Mouse (Mus musculus) kidney, embryonic 14.5 days (tissue): ENCODE results near the gene Trappc13. TPM values are rescaled to one million over a fixed set of nuclear protein-coding genes. Genes with fewer than 3 reads are reported as not detected.
"Not testable (repeated sequence)": the region's sequence is repeated elsewhere in the genome, so short reads cannot be mapped to it uniquely, and the experiment has no call there.

Experiments used
- ATAC-seq: fragments of 200-750 bp; cut with Nextera tagmentation; 2 replicates; pipeline ENCODE4 v1.8.0; 2017; ENCODE audit warnings: moderate number of reproducible peaks, mild to moderate bottlenecking, moderate TSS enrichment, moderate library complexity; ENCODE audit not compliant: low FRiP score, low TSS enrichment
- H3K27ac ChIP-seq: fragments of 300-500 bp; sonication (generic); 2 replicates; pipeline ENCODE4 v1.5.1; 2014; ENCODE audit warnings: low read depth, mild to moderate bottlenecking, low read length, moderate library complexity, mixed read lengths
- H3K27me3 ChIP-seq: fragments of 300-500 bp; sonication (generic); 2 replicates; pipeline ENCODE4 v1.6.1; 2014; ENCODE audit warnings: mild to moderate bottlenecking, low read length; ENCODE audit not compliant: control insufficient read depth, insufficient read depth
- H3K36me3 ChIP-seq: fragments of 300-500 bp; sonication (generic); 2 replicates; pipeline ENCODE4 v1.6.1; 2014; ENCODE audit warnings: low read length, mixed read lengths; ENCODE audit not compliant: control insufficient read depth, insufficient read depth
- H3K4me1 ChIP-seq: fragments of 300-500 bp; sonication (generic); 2 replicates; pipeline ENCODE4 v1.6.1; 2014; ENCODE audit warnings: low read length, mixed read lengths; ENCODE audit not compliant: control insufficient read depth, insufficient read depth
- H3K4me2 ChIP-seq: fragments of 300-500 bp; sonication (generic); replicated peaks from 2 replicates; pipeline ENCODE4 v1.6.1; 2014; ENCODE audit warnings: low read depth, mild to moderate bottlenecking, low read length
- H3K4me3 ChIP-seq: fragments of 300-500 bp; sonication (generic); 2 replicates; pipeline ENCODE4 v1.5.1; 2014; ENCODE audit warnings: mild to moderate bottlenecking, low read length
- H3K9ac ChIP-seq: fragments of 300-500 bp; sonication (generic); 2 replicates; pipeline ENCODE4 v1.6.1; 2014; ENCODE audit warnings: low read depth, mild to moderate bottlenecking, low read length, moderate library complexity
- H3K9me3 ChIP-seq: fragments of 300-500 bp; sonication (generic); 2 replicates; pipeline ENCODE4 v1.6.1; 2016; ENCODE audit warnings: low read length; ENCODE audit not compliant: control insufficient read depth
- WGBS: fragments of 180-500 bp; shearing (Covaris S2); extraction: QIAGEN DNeasy Blood & Tissue Kit; methylation state at CpG from one replicate; pipeline ENCODE4 v1.1.7; 2014; 5-methylcytosine and 5-hydroxymethylcytosine counted together
- polyA plus RNA-seq: library from polyadenylated mRNA; unstranded; fragments of >200 nt; fragmentation: Nextera tagmentation; extraction: Ambion mirVana; gene quantifications from 2 replicates; pipeline ENCODE4 v1.2.1, GENCODE M21; 2014

The Trappc13 gene
- polyA plus RNA-seq = 65.4 and 65.5 TPM in 2 replicates

- WGBS = under 1% methylated on average over 32 of the region's 32 CpGs
Measured at GRCm38 (mm10) chr13:104177796-104178649, at the start of gene Trappc13. Trappc13 (minus strand) TSS chr13:104178469.

DNA sequence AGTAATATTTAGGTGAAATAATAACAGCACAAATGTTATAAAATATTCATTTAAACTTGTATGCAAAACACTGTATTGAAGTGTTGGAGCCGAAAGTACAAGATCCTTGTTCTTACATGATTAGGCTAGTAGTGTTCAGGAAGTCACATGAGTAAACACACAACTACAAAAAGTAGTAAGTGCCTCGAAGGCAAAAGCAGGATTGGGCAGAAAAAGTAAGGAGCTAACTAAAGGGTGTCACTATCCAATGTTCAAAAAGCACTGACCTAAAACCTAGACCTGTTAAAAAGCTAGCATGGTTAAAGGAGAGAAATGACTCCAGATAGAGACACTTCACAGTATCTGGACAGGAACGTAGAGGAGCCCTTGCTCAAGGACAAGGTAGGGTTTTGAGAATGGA is 49.2 kb upstream of the Trappc13 start:
- Histone ChIP-seq H3K4me1 (peaks cover 9% of the 10 kb centered on the region), H3K27me3 (no peaks in the 10 kb centered on the region), H3K9ac (peak overlapping the region; percentile 85), H3K36me3 (no peaks in the 10 kb centered on the region), H3K4me2 (peak overlapping the region; percentile 73), H3K27ac (no peak overlapping the region), H3K9me3 (no peaks in the 10 kb centered on the region), H3K4me3 (peak overlapping the region; percentile 83)
- no peak for ATAC-seq
- WGBS = 62% methylated on average over 3 of the region's 3 CpGs

More at GRCm38 (mm10) chr13:104177796-104178649, at the start of gene Trappc13:
- Histone ChIP-seq H3K4me3 (peak within 1 kb of the TSS; percentile 94), H3K9ac (peak within 1 kb of the TSS; percentile 83), H3K9me3 (no peaks in the 10 kb centered on the region), H3K36me3 (peaks cover 14% of the 10 kb centered on the region; the same call in 1 of the 2 replicates), H3K27ac (peak within 1 kb of the TSS; percentile 69), H3K4me1 (peaks cover 5% of the 10 kb centered on the region; the same call in 1 of the 2 replicates), H3K4me2 (peak within 1 kb of the TSS; percentile 62), H3K27me3 (no peaks in the 10 kb centered on the region)
- ATAC-seq = peak; percentile 89

- peaks cover 40% of the 10 kb centered on the region for H3K36me3 ChIP-seq
- no peak overlapping the region for H3K9ac ChIP-seq
- ATAC-seq = no peak
- H3K4me1 ChIP-seq = no peaks in the 10 kb centered on the region
- H3K4me3 ChIP-seq = no peak overlapping the region
- H3K27ac ChIP-seq = no peak overlapping the region
- H3K27me3 ChIP-seq = no peaks in the 10 kb centered on the region
- H3K9me3 ChIP-seq = no peaks in the 10 kb centered on the region
- H3K4me2 ChIP-seq = no peak overlapping the region
- WGBS = 78% methylated on average over 1 of the region's 1 CpGs
Measured at GRCm38 (mm10) chr13:104204313-104204712, 26.0 kb upstream of the Trappc13 start.

- H3K27me3 ChIP-seq, H3K4me3 ChIP-seq, H3K9ac ChIP-seq, H3K27ac ChIP-seq, H3K4me1 ChIP-seq, ATAC-seq, H3K4me2 ChIP-seq, H3K9me3 ChIP-seq: not testable (repeated sequence)
- H3K36me3 ChIP-seq = peaks cover 34% of the 10 kb centered on the region
Measured at GRCm38 (mm10) chr13:104195891-104196290, 17.6 kb upstream of the Trappc13 start.

GRCm38 (mm10) chr13:104187357-104187756 is 9.1 kb upstream of the Trappc13 start:
- no peak overlapping the region for H3K4me2 ChIP-seq
- H3K9ac ChIP-seq = no peak overlapping the region
- H3K9me3 ChIP-seq = no peaks in the 10 kb centered on the region
- H3K27ac ChIP-seq = no peak overlapping the region
- H3K4me3 ChIP-seq = no peak overlapping the region
- WGBS = 82% methylated on average over 4 of the region's 4 CpGs
- no peaks in the 10 kb centered on the region for H3K4me1 ChIP-seq
- no peaks in the 10 kb centered on the region for H3K27me3 ChIP-seq
- no peak for ATAC-seq
- H3K36me3 ChIP-seq = peaks cover 52% of the 10 kb centered on the region

DNA sequence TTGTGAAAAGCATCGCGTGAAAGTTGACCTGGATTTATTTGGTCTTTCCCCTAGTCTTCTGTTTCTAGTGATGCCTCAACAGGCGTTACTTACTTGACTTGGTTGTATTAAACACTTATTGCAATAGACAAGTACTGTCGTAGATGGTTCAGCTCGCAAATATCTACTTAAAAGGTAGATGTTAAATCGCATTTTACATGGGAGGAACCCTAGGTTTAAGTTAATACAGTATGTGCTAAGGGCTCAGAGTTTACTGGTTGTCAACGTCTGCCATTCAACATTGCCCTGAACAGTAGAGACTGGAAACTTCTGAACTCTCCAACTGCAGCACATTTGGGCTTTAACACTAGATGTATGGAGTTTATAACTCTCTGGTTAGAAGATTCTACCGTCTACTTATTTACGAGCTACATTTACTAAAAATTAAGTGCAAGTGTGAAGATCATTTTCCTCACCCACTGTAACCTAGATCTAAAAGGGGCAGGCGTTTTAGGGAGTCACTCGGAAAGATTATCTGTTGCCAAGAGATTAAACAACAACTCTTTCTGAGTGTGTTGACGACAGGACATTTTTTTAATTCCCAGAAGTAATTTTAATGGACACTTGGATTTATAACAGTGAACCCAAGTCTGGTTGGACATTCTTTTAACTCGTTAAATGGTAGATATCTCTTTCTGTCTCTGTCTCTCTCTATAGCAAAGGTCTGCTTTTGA is 1.1 kb upstream of the Trappc13 start:
- no peaks in the 10 kb centered on the region for H3K9me3 ChIP-seq
- whole genome bisulfite sequencing = 14% methylated on average over 13 of the region's 13 CpGs
- peaks cover 17% of the 10 kb centered on the region; the same call in 1 of the 2 replicates for H3K36me3 ChIP-seq
- no peak overlapping the region; the same call in 1 of the 2 replicates for H3K27ac ChIP-seq
- no peak for ATAC-seq
- H3K4me1 ChIP-seq = 0 out of 2 replicates have a peak, but pooled peaks cover 5% of the 10 kb centered on the region
- no peaks in the 10 kb centered on the region for H3K27me3 ChIP-seq
- H3K4me3 ChIP-seq = peak overlapping the region; percentile 94
- H3K4me2 ChIP-seq = peak overlapping the region; percentile 62
- H3K9ac ChIP-seq = peak overlapping the region; percentile 83

DNA sequence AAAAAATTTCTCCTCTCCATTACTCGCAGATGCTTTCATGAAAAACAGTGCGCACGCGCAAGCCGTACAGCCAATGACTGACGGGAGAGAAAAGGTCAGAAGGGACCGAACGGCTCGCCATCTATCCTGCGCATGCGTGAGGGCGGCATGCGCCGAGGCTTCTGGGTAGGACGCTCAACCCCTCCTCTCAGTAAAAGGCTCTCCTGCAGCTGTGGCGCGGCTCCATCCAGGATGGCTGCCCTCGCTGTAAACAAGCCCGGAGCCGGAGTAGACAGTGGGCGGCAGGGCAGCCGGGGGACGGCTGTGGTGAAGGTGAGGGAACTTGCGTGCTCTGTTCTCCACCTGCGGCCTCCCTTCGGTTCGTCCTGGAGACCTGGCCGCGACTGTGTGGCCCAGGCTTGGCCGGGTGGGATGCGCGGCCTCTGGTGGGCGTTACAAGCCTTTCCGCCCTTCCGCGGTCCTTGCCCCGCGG is 417 bp upstream of the Trappc13 start, which contains the start of gene Trim23:
TSS of gene Trim23 (plus strand) at position 148 of the 472 bp plus-strand sequence.
- H3K9ac ChIP-seq = peak within 1 kb of the TSS; percentile 83
- 0 out of 2 replicates have a peak, but pooled peaks cover 5% of the 10 kb centered on the region for H3K4me1 ChIP-seq
- H3K4me2 ChIP-seq = peak within 1 kb of the TSS; percentile 62
- H3K4me3 ChIP-seq = peak within 1 kb of the TSS; percentile 94
- H3K36me3 ChIP-seq = peaks cover 15% of the 10 kb centered on the region; the same call in 1 of the 2 replicates
- no peaks in the 10 kb centered on the region for H3K9me3 ChIP-seq
- no peaks in the 10 kb centered on the region for H3K27me3 ChIP-seq
- WGBS = under 1% methylated on average over 38 of the region's 38 CpGs
- peak within 1 kb of the TSS; percentile 69 for H3K27ac ChIP-seq
- peak; percentile 99 for ATAC-seq

DNA sequence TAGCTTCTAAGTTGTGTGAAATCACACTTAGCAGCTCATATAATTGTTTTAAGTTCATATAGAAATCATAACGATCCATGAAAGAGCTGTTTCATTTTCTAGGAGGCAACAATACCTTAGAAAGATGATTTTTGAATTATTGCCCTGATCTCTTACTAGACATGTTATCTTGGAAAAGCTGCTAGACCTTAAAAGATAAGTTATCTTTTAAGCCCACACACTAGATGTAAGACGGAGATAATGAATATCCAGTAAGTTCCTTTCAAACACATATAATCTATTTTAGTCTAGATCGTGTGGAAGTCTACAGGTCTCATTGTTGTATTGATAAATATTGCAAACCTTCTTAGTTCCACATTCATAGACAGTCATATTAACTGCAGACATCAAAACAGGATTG is 1.4 kb downstream of the Trappc13 start:
- Histone ChIP-seq H3K36me3 (peaks cover 14% of the 10 kb centered on the region; the same call in 1 of the 2 replicates), H3K27me3 (no peaks in the 10 kb centered on the region), H3K4me1 (peaks cover 5% of the 10 kb centered on the region; the same call in 1 of the 2 replicates), H3K4me3 (peak overlapping the region; percentile 94), H3K9ac (peak overlapping the region; percentile 1; the same call in 1 of the 2 replicates), H3K4me2 (peak overlapping the region; percentile 61), H3K27ac (no peak overlapping the region), H3K9me3 (no peaks in the 10 kb centered on the region)
- 80% methylated on average over 3 of the region's 3 CpGs for WGBS
- ATAC-seq = no peak
